Mouse (Mus musculus) urinary bladder, adult 18-20 months (tissue): ENCODE data around the gene Ckmt1.
"Not testable (repeated sequence)": the region's sequence is repeated elsewhere in the genome, so short reads cannot be mapped to it uniquely, and the experiment has no call there.

Experiments used
- DNase-seq, 2 experiments: peaks; one replicate each; pipeline ENCODE4 v3.0.0; 2022; ENCODE audit warnings: low spot score in 2 of 2, mixed read lengths in 2 of 2

Gene Ckmt1

DNA sequence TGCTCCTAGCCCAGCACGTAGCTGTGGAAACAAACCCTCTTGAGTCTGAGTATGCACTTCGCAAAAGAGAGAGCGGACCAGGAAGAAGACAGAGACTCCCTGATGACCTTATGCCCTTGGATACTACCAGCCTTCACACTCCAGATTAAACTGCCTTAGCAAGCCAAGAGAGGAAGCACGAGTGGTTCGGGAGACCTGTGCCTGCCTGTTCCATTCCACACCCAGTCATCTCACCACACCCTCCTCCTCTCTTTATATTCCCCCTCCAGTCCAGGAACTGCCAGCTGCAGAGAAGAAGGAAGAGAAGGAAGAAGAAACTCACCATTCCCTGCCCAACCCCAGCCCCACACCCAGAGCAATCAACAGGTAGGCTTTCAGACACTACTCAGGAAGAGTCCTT is at the start of gene Ckmt1:
Gene Ckmt1, plus strand, starts transcription at position 221 of the 400 bp plus-strand sequence.
- peak; percentile 15 to 18 for DNase-seq

DNA sequence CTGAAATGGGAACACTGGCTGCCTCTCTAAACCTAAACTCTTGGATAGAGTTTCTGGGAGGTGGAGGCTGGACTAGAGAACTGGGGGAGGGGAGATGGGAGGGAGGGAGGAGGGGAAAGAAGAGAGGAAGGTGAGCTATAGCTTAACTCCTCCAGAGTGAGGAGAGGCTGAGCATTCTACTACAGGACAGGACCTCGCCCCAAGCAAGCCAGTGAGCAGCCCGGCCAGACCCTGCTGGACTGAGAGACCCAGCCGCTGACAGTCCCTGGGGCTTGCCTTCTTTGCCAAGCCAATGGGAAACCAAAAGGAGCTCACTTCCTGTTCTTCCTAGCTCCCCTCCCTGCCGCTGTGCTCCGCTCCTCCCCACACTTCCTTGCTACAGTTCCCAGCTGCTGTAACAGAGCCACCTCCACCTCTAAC is 48.5 kb upstream of the Ckmt1 start:
- DNase-seq = no peak

- DNase-seq = no peak
Measured at GRCm38 (mm10) chr2:121316278-121316677, 41.2 kb upstream of the Ckmt1 start.

- no peak for DNase-seq
Measured at GRCm38 (mm10) chr2:121323041-121323440, 34.5 kb upstream of the Ckmt1 start.

GRCm38 (mm10) chr2:121323693-121324470 is 33.6 kb upstream of the Ckmt1 start:
- no peak for DNase-seq

- DNase-seq = no peak
Measured at GRCm38 (mm10) chr2:121329492-121329891, 28.0 kb upstream of the Ckmt1 start.

DNA sequence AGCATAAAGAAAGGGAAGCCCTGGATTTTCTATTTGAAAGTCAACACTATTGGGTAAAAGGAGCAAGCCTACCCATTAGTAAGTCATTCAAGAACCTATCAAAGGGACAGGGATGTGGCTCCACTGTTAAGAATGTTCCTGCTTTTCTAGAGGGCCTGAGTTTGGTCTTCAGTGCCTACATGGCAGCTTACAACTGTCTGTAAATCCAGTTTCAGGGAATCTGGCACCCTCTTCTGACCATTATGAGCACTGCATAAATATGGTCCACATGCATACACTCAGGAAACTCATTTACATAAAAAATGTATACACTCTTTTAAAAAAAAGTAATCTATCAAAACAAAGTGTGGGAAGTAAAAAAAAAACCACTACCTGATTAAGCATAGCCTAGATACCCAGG is 18.5 kb upstream of the Ckmt1 start:
- no peak for DNase-seq

- DNase-seq = no peak
Measured at GRCm38 (mm10) chr2:121353156-121353555, 4.4 kb upstream of the Ckmt1 start.

- no peak for DNase-seq
Measured at GRCm38 (mm10) chr2:121354378-121354777, 3.1 kb upstream of the Ckmt1 start.

- peak; percentile 91 to 95 for DNase-seq
Measured at GRCm38 (mm10) chr2:121354820-121355592, 2.5 kb upstream of the Ckmt1 start, which contains the start of gene Ppip5k1. TSS of gene Ppip5k1 (minus strand) at chr2:121355396.

- no peak for DNase-seq
Measured at GRCm38 (mm10) chr2:121357961-121358360, 447 bp downstream of the Ckmt1 start.

DNA sequence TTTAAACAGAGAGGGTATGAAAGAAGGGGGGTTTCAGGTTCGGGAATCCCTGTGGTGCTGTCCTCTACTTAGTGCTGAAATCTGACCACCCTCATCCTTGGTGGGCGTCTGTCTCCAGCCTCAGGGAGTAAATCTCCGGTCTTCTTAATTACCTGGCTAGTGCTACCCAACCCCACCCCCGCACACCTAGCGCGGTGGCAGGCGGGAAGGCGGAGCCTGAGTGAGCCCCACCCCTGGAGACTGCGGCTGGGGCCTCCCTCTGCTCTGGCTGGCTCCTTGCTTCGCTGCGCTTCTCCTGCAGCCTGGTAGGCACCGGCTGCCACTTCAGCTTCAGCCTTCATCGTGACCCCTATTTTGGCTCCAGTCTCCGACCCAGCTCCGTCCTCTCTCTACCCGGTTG is 867 bp downstream of the Ckmt1 start:
- peak; percentile 65 to 73 for DNase-seq

- DNase-seq = no peak
Measured at GRCm38 (mm10) chr2:121359461-121359860, 1.9 kb downstream of the Ckmt1 start.

GRCm38 (mm10) chr2:121363656-121364055 is 6.1 kb downstream of the Ckmt1 start:
- DNase-seq = no peak

DNA sequence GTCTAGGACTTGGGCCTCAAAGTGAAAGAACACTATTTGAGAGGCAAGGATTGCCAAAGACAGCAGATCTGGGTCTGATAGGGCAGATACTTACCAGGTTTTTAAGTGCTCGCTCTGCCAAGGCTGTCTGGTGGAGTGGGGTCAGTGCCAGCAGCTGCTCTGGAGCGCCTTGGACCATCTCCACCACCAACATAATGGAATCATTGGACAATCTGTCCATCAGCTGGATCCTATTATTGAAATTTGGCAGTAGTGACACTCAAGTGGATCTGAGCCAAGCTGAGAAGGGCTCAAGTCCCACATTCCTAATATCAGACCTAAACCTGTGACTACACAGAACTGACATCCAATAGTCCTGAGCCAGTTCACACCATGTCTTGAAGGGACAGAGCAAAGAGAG is 11.3 kb downstream of the Ckmt1 start:
- DNase-seq = no peak

DNA sequence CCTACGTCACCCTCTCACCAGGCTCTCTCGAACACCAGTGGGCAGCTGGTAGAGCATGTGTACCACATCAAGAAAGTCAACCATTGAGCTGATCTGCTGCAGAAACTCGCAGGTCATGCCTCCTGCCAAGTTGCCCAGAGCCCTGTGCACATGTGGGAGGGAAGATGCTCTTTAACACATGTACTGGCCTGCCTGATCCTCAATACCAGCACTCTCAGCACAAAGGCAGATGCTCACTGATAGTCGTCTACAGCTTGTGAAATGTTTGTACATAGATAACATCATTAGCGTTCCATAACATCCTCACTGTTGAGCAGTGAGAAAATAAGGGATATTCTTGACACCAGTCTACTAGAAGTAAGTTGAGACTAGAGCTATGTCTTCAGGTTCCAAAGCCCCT is 13.4 kb downstream of the Ckmt1 start:
- no peak for DNase-seq

DNA sequence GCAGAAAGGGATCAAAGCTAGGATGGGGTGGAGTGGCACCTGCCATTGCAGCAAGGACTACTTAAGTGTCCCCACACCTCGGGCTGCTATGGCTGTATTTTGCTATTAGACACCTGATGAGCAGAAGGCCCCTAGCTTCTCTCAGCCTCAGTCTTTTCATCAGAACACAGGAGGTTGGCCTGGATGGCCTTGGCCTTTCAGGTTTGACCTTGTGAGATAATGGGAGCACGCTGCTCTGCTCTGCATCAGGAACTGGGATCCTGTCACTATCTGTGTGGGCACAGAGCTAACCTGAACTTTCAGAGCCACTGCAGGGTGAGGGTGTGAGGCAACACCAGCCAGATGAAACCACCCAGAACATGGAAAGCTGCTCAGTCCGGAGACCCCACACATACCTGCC is 14.8 kb downstream of the Ckmt1 start:
- no peak for DNase-seq

- no peak for DNase-seq
Measured at GRCm38 (mm10) chr2:121374766-121375165, 17.3 kb downstream of the Ckmt1 start.

DNA sequence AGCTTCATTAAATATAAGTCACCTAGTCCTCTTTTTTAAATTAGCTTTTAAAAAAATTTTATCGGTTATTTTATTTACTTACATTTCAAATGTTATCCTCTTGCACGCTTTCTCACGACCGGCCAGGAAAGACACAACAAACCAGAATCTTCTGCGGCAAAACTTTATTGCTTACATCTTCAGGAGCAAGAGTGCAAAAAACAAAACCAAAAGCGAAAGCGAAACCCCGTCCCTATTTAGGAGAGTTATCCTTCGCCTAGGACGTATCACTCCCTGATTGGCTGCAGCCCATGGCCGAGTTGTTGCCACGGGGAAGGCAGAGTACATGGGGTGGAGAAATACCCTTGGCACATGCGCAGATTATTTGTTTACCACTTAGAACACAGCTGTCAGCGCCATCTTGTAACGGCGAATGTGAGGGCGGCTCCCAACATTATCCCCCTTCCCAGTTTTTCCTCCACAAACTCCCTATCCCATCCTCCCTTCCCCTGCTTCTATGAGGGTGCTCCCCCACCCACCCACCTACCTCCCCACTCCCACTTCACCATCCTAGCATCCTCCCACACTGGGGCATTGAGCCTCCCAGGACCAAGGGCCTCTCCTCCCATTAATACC is 29.6 kb downstream of the Ckmt1 start, which contains the start of gene Strc:
Gene Strc, minus strand, starts transcription at position 208 of the 615 bp plus-strand sequence.
- not testable (repeated sequence) for DNase-seq

- peak; percentile 33 to 72 for DNase-seq
Measured at GRCm38 (mm10) chr2:121396624-121397023, 39.1 kb downstream of the Ckmt1 start.

GRCm38 (mm10) chr2:121403296-121403695 is 45.8 kb downstream of the Ckmt1 start:
- no peak for DNase-seq

GRCm38 (mm10) chr2:121408160-121408559 is 50.6 kb downstream of the Ckmt1 start:
- peak in 1 of 2 experiments; percentile 17 for DNase-seq
